Mouse (Mus musculus) liver, embryonic 16.5 days (tissue): ENCODE data around the gene Kcnj6. TPM values are rescaled to one million over a fixed set of nuclear protein-coding genes. Genes with fewer than 3 reads are reported as not detected.

Experiments used
- ATAC-seq: fragments of 200-750 bp; cut with Nextera tagmentation; 2 replicates; pipeline ENCODE4 v1.8.0; 2017; ENCODE audit warnings: low read depth, mild to moderate bottlenecking, moderate number of reproducible peaks, moderate library complexity
- H3K27ac ChIP-seq: fragments of 300-500 bp; sonication (generic); 2 replicates; pipeline ENCODE4 v1.5.1; 2014; ENCODE audit warnings: mild to moderate bottlenecking, low read length
- H3K27me3 ChIP-seq: fragments of 300-500 bp; sonication (generic); 2 replicates; pipeline ENCODE4 v1.6.1; 2014; ENCODE audit warnings: low read depth, low read length, mixed read lengths; ENCODE audit not compliant: control insufficient read depth, insufficient read depth
- H3K36me3 ChIP-seq: fragments of 300-500 bp; sonication (generic); 2 replicates; pipeline ENCODE4 v1.6.1; 2014; ENCODE audit warnings: mild to moderate bottlenecking; ENCODE audit not compliant: control insufficient read depth, insufficient read depth
- H3K4me1 ChIP-seq: fragments of 300-500 bp; sonication (generic); 2 replicates; pipeline ENCODE4 v1.6.1; 2014; ENCODE audit warnings: low read depth, low read length, mixed read lengths; ENCODE audit not compliant: control insufficient read depth
- H3K4me2 ChIP-seq: fragments of 300-500 bp; sonication (generic); 2 replicates; pipeline ENCODE4 v1.6.1; 2014; ENCODE audit warnings: low read depth, low read length, mixed read lengths
- H3K4me3 ChIP-seq: fragments of 300-500 bp; sonication (generic); 2 replicates; pipeline ENCODE4 v1.5.1; 2014; ENCODE audit warnings: low read depth, mild to moderate bottlenecking, low read length
- H3K9ac ChIP-seq: fragments of 300-500 bp; sonication (generic); 2 replicates; pipeline ENCODE4 v1.6.1; 2014; ENCODE audit warnings: low read depth, low read length
- H3K9me3 ChIP-seq: fragments of 300-500 bp; sonication (generic); replicated peaks from 2 replicates; pipeline ENCODE4 v1.6.1; 2016; ENCODE audit warnings: low read length; ENCODE audit not compliant: control insufficient read depth
- WGBS: fragments of 180-500 bp; shearing (Covaris S2); extraction: QIAGEN DNeasy Blood & Tissue Kit; methylation state at CpG from one replicate; pipeline ENCODE4 v1.1.7; 2014; ENCODE audit not compliant: insufficient replicate concordance; 5-methylcytosine and 5-hydroxymethylcytosine counted together
- polyA plus RNA-seq: library from polyadenylated mRNA; unstranded; fragments of >200 nt; fragmentation: Nextera tagmentation; extraction: Ambion mirVana; gene quantifications from 2 replicates; pipeline ENCODE4 v1.2.1, GENCODE M21; 2015

Gene Kcnj6
- polyA plus RNA-seq, 1 experiment from 2014 or later, result not detected

- 63% methylated on average over 7 of the region's 7 CpGs for WGBS
- no peak overlapping the region for H3K27ac ChIP-seq
- H3K36me3 ChIP-seq, result no peaks in the 10 kb centered on the region
- H3K9ac ChIP-seq, result no peak overlapping the region
- ATAC-seq, result no peak
- no peaks in the 10 kb centered on the region for H3K27me3 ChIP-seq
- H3K9me3 ChIP-seq, result no peaks in the 10 kb centered on the region
- H3K4me2 ChIP-seq, result no peak overlapping the region
- H3K4me3 ChIP-seq, result no peak overlapping the region
- no peaks in the 10 kb centered on the region for H3K4me1 ChIP-seq
These were observed 208.8 kb downstream of the Kcnj6 start for GRCm38 (mm10) chr16:94788716-94789115.

- Histone ChIP-seq H3K4me1 (no peaks in the 10 kb centered on the region), H3K4me2 (no peak overlapping the region), H3K9me3 (no peaks in the 10 kb centered on the region), H3K4me3 (no peak overlapping the region), H3K9ac (no peak overlapping the region), H3K36me3 (no peaks in the 10 kb centered on the region), H3K27ac (no peak overlapping the region), H3K27me3 (no peaks in the 10 kb centered on the region)
- WGBS, result 11% methylated on average over 16 of the region's 16 CpGs
- no peak for ATAC-seq
These were observed 209.3 kb downstream of the Kcnj6 start for GRCm38 (mm10) chr16:94788165-94788564.

- Histone ChIP-seq H3K4me1 (no peaks in the 10 kb centered on the region), H3K36me3 (no peaks in the 10 kb centered on the region), H3K9ac (no peak overlapping the region), H3K4me2 (no peak overlapping the region), H3K27me3 (no peaks in the 10 kb centered on the region), H3K9me3 (no peaks in the 10 kb centered on the region), H3K27ac (no peak overlapping the region), H3K4me3 (no peak overlapping the region)
- 64% methylated on average over 5 of the region's 5 CpGs for WGBS
- ATAC-seq, result no peak
These were observed 211.6 kb downstream of the Kcnj6 start for GRCm38 (mm10) chr16:94785873-94786272.

GRCm38 (mm10) chr16:94783696-94784095 is 213.8 kb downstream of the Kcnj6 start:
- H3K9ac ChIP-seq, result no peak overlapping the region
- no peaks in the 10 kb centered on the region for H3K36me3 ChIP-seq
- ATAC-seq, result no peak
- H3K4me3 ChIP-seq, result no peak overlapping the region
- 55% methylated on average over 7 of the region's 7 CpGs for WGBS
- no peaks in the 10 kb centered on the region for H3K27me3 ChIP-seq
- no peaks in the 10 kb centered on the region for H3K4me1 ChIP-seq
- no peaks in the 10 kb centered on the region for H3K9me3 ChIP-seq
- no peak overlapping the region for H3K4me2 ChIP-seq
- no peak overlapping the region for H3K27ac ChIP-seq

GRCm38 (mm10) chr16:94782110-94782946 is 215.2 kb downstream of the Kcnj6 start:
- Histone ChIP-seq H3K9ac (no peak overlapping the region), H3K4me1 (no peaks in the 10 kb centered on the region), H3K4me3 (no peak overlapping the region), H3K9me3 (no peaks in the 10 kb centered on the region), H3K4me2 (no peak overlapping the region), H3K27ac (no peak overlapping the region), H3K27me3 (no peaks in the 10 kb centered on the region), H3K36me3 (no peaks in the 10 kb centered on the region)
- ATAC-seq, result no peak
- 72% methylated on average over 24 of the region's 24 CpGs for WGBS

GRCm38 (mm10) chr16:94773928-94774327 is 223.6 kb downstream of the Kcnj6 start:
- H3K36me3 ChIP-seq, result no peaks in the 10 kb centered on the region
- 33% methylated on average over 5 of the region's 5 CpGs for WGBS
- no peak for ATAC-seq

GRCm38 (mm10) chr16:94767606-94768005 is 229.9 kb downstream of the Kcnj6 start:
- Histone ChIP-seq H3K9me3 (no peaks in the 10 kb centered on the region), H3K36me3 (no peaks in the 10 kb centered on the region), H3K27me3 (no peaks in the 10 kb centered on the region), H3K9ac (no peak overlapping the region), H3K4me2 (no peak overlapping the region), H3K27ac (no peak overlapping the region), H3K4me3 (no peak overlapping the region), H3K4me1 (no peaks in the 10 kb centered on the region)
- ATAC-seq, result no peak
- 63% methylated on average over 6 of the region's 6 CpGs for WGBS

More at GRCm38 (mm10) chr16:94773928-94774327, 223.6 kb downstream of the Kcnj6 start:
- H3K4me1 ChIP-seq, result no peaks in the 10 kb centered on the region
- no peak overlapping the region for H3K9ac ChIP-seq
- no peak overlapping the region for H3K27ac ChIP-seq
- H3K4me3 ChIP-seq, result no peak overlapping the region
- no peaks in the 10 kb centered on the region for H3K27me3 ChIP-seq
- no peak overlapping the region for H3K4me2 ChIP-seq
- no peaks in the 10 kb centered on the region for H3K9me3 ChIP-seq

GRCm38 (mm10) chr16:94765129-94765528 is 232.4 kb downstream of the Kcnj6 start:
- Histone ChIP-seq H3K9me3 (no peaks in the 10 kb centered on the region), H3K9ac (no peak overlapping the region), H3K4me2 (no peak overlapping the region), H3K27ac (no peak overlapping the region), H3K4me1 (no peaks in the 10 kb centered on the region), H3K4me3 (no peak overlapping the region), H3K27me3 (no peaks in the 10 kb centered on the region), H3K36me3 (no peaks in the 10 kb centered on the region)
- no peak for ATAC-seq
- WGBS, result 42% methylated on average over 8 of the region's 8 CpGs

- H3K4me2 ChIP-seq, result no peak overlapping the region
- no peaks in the 10 kb centered on the region for H3K4me1 ChIP-seq
- H3K9me3 ChIP-seq, result no peaks in the 10 kb centered on the region
- H3K27ac ChIP-seq, result no peak overlapping the region
- no peak overlapping the region for H3K4me3 ChIP-seq
- H3K27me3 ChIP-seq, result no peaks in the 10 kb centered on the region
- WGBS, result 25% methylated on average over 8 of the region's 11 CpGs
- ATAC-seq, result peak; percentile 70
- no peak overlapping the region for H3K9ac ChIP-seq
- H3K36me3 ChIP-seq, result no peaks in the 10 kb centered on the region
These were observed 236.8 kb downstream of the Kcnj6 start for GRCm38 (mm10) chr16:94760732-94761131.
